8 mouse cellular contexts compared by ENCODE assay signal in the genomic region with DNA sequence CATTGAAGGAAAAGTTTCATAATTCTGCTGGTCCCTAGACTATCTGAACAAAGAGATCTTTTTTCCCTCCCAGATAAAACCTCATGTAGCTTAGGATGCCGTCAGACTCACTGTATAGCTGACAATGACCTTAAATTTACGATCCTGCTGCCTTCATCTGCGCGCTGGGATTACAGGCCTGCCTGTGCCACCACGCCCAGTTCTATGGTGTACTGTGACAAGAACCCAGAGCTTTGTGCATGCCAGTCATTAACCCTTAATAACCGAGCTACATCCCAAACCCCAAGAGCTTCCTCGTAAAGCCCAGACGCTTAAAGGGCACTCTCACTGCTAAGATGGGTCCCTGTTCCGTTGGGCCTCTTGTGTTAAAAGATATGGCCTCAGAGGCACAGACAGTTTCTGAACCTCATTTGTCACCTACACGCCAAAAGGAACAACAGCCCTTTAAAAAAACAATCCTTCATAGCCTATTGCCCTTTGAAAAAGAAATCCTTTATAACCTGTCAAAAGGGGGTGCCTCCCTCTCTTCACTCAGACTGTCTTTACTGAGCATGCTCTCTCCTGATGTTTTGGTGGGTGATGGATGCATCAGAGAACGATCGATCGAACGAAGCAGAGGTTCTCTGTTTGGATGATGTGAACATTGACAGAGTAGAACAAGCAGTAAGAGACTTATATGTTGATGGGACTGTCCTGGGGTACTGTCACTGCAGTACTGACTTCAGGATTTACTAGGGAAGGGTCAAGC. TPM values are rescaled to one million over a fixed set of nuclear protein-coding genes. Genes with fewer than 3 reads are reported as not detected.
DNase-seq lines count a peak whose midpoint lies in the region; ATAC-seq and TF ChIP-seq lines count a peak whose summit lies in the region.

No protein-coding gene starts in this region.

- intact Hi-C loops in heart, postnatal 10 days (cut with DNase I): loop anchor here (5.0 kb wide), 1 partner anchor 104 kb away; a partner anchor contains a TSS

- peak overlapping the region; percentile 96 for H3K9ac ChIP-seq in CH12.LX (ENCODE audit: insufficient read depth, low read depth)
- peak overlapping the region; percentile 71 for H3K9ac ChIP-seq in hindbrain, embryonic 14.5 days
- H3K9ac ChIP-seq in lung, embryonic 16.5 days (ENCODE audit: low read length): peak overlapping the region; percentile 96
- peak overlapping the region; percentile 72 for H3K9ac ChIP-seq in stomach, embryonic 14.5 days (replicated peaks; ENCODE audit: low read depth, low read length)

- peak overlapping the region; percentile 72 for H3K4me2 ChIP-seq in CH12.LX (ENCODE audit: insufficient read depth, low read depth, poor library complexity, severe bottlenecking)
- H3K4me2 ChIP-seq in hindbrain, embryonic 14.5 days (replicated peaks): peak overlapping the region; percentile 71
- peak overlapping the region; percentile 91 for H3K4me2 ChIP-seq in lung, embryonic 16.5 days (ENCODE audit: low read depth, low read length)
- peak overlapping the region; percentile 54 for H3K4me2 ChIP-seq in stomach, embryonic 14.5 days (replicated peaks; ENCODE audit: low read depth, low read length)

- no peak for TF ChIP-seq CTCF in CH12.LX (conservative IDR thresholded peaks at IDR 0.05 in 1 of 2, IDR thresholded peaks at IDR 0.05 in 1 of 2; ENCODE audit: low read depth in 2 of 2, low read length in 2 of 2)

- ATAC-seq in common myeloid progenitor, adult 5-6 weeks (replicated peaks; ENCODE audit: low read depth, poor library complexity, severe bottlenecking): peak; percentile 52
- peak; percentile 61 for ATAC-seq in hindbrain, embryonic 14.5 days (ENCODE audit: low FRiP score)
- ATAC-seq in lung, embryonic 16.5 days (ENCODE audit: low read depth): peak; percentile 59
- ATAC-seq in stomach, embryonic 14.5 days (ENCODE audit: insufficient number of reproducible peaks, insufficient read depth, low FRiP score, low read depth): peak; percentile 44; the same call in 1 of the 2 replicates

- dilution Hi-C loops in CH12.LX (cut with MboI; ENCODE audit: extremely low pct_ligation_motif_present, extremely low pct_unique_long_range_greater_than_20kb, low sequenced_read_pairs): no loop called here

- H3K36me3 ChIP-seq in heart, embryonic 10.5 days: peaks cover 36% of the 10 kb centered on the region
- peaks cover 33 to 40% of the 10 kb centered on the region in 2 experiments for H3K36me3 ChIP-seq in CH12.LX (replicated peaks in 1 of 2; ENCODE audit: control insufficient read depth in 1 of 2, insufficient read depth in 1 of 2, low read length in 1 of 2)
- peaks cover 27% of the 10 kb centered on the region for H3K36me3 ChIP-seq in hindbrain, embryonic 14.5 days (replicated peaks; ENCODE audit: control insufficient read depth, insufficient read depth)
- H3K36me3 ChIP-seq in lung, embryonic 16.5 days (ENCODE audit: control insufficient read depth, insufficient read depth, low read length): peaks cover 19% of the 10 kb centered on the region
- peaks cover 19% of the 10 kb centered on the region for H3K36me3 ChIP-seq in stomach, embryonic 14.5 days (ENCODE audit: control insufficient read depth, insufficient read depth, low read length)

- in situ Hi-C loops in CH12.LX (cut with MboI; ENCODE audit: low pct_ligation_motif_present, low pct_unique_long_range_greater_than_20kb, low sequenced_read_pairs): no loop called here

- TF ChIP-seq POLR2A in CH12.LX (IDR thresholded peaks at IDR 0.05; ENCODE audit: low read depth, low read length): no peak

- no peaks in the 10 kb centered on the region for H3K9me3 ChIP-seq in heart, embryonic 10.5 days
- no peaks in the 10 kb centered on the region for H3K9me3 ChIP-seq in CH12.LX (replicated peaks; ENCODE audit: low read length)
- no peaks in the 10 kb centered on the region for H3K9me3 ChIP-seq in hindbrain, embryonic 14.5 days (ENCODE audit: control insufficient read depth, low read length)
- no peaks in the 10 kb centered on the region for H3K9me3 ChIP-seq in lung, embryonic 16.5 days (ENCODE audit: control insufficient read depth, low read length)
- H3K9me3 ChIP-seq in stomach, embryonic 14.5 days (ENCODE audit: control insufficient read depth, low read depth, low read length): no peaks in the 10 kb centered on the region

- 28% methylated on average over 14 of the region's 14 CpGs for WGBS in heart, embryonic 10.5 days
- WGBS in hindbrain, embryonic 14.5 days: 13% methylated on average over 14 of the region's 14 CpGs
- WGBS in lung, embryonic 16.5 days: 13% methylated on average over 14 of the region's 14 CpGs
- 8% methylated on average over 14 of the region's 14 CpGs for WGBS in stomach, embryonic 14.5 days

- peak overlapping the region; percentile 99 for H3K27ac ChIP-seq in heart, embryonic 10.5 days
- H3K27ac ChIP-seq in CH12.LX (ENCODE audit: insufficient read depth, low read depth): peak overlapping the region; percentile 31; the same call in 1 of the 2 replicates
- peak overlapping the region; percentile 98 for H3K27ac ChIP-seq in hindbrain, embryonic 14.5 days
- peak overlapping the region; percentile 97 for H3K27ac ChIP-seq in lung, embryonic 16.5 days (ENCODE audit: low read length)
- peak overlapping the region; percentile 93 for H3K27ac ChIP-seq in stomach, embryonic 14.5 days (ENCODE audit: low read length)

- H3K4me1 ChIP-seq in heart, embryonic 10.5 days: peaks cover 28% of the 10 kb centered on the region
- H3K4me1 ChIP-seq in CH12.LX (ENCODE audit: control insufficient read depth in 1 of 2, insufficient read depth in 2 of 2): peaks cover 11 to 19% of the 10 kb centered on the region in 2 experiments
- peaks cover 22% of the 10 kb centered on the region for H3K4me1 ChIP-seq in hindbrain, embryonic 14.5 days (replicated peaks; ENCODE audit: control insufficient read depth, insufficient read depth, low read length)
- peaks cover 14% of the 10 kb centered on the region for H3K4me1 ChIP-seq in lung, embryonic 16.5 days (replicated peaks; ENCODE audit: control insufficient read depth, insufficient read depth, low read length)
- peaks cover 8% of the 10 kb centered on the region; the same call in 1 of the 2 replicates for H3K4me1 ChIP-seq in stomach, embryonic 14.5 days (ENCODE audit: control insufficient read depth, insufficient read depth, low read length)

- H3K27me3 ChIP-seq in heart, embryonic 10.5 days (ENCODE audit: insufficient read depth, poor library complexity, severe bottlenecking): no peaks in the 10 kb centered on the region
- H3K27me3 ChIP-seq in CH12.LX (replicated peaks): no peaks in the 10 kb centered on the region
- no peaks in the 10 kb centered on the region for H3K27me3 ChIP-seq in hindbrain, embryonic 14.5 days (ENCODE audit: control insufficient read depth, insufficient read depth, low read length)
- no peaks in the 10 kb centered on the region for H3K27me3 ChIP-seq in lung, embryonic 16.5 days (ENCODE audit: control insufficient read depth, insufficient read depth, low read depth, low read length)
- no peaks in the 10 kb centered on the region for H3K27me3 ChIP-seq in stomach, embryonic 14.5 days (ENCODE audit: control insufficient read depth, insufficient read depth, low read length)

- no peak for TF ChIP-seq RAD21 in CH12.LX (IDR thresholded peaks at IDR 0.05; ENCODE audit: low read depth, low read length)

- H3K4me3 ChIP-seq in heart, embryonic 10.5 days: peak overlapping the region; percentile 80
- H3K4me3 ChIP-seq in CH12.LX (replicated peaks in 1 of 3; ENCODE audit: low read depth in 2 of 3, low read length in 2 of 3, poor library complexity in 1 of 3): peak overlapping the region; percentile 76 to 86 (median 84)
- peak overlapping the region; percentile 57 for H3K4me3 ChIP-seq in hindbrain, embryonic 14.5 days (replicated peaks; ENCODE audit: low read length)
- peak overlapping the region; percentile 77 for H3K4me3 ChIP-seq in lung, embryonic 16.5 days (ENCODE audit: low read length)
- H3K4me3 ChIP-seq in stomach, embryonic 14.5 days (ENCODE audit: low read depth, low read length): peak overlapping the region; percentile 56

- TF ChIP-seq EP300 in CH12.LX (IDR thresholded peaks at IDR 0.05; ENCODE audit: low read length): no peak

- H3K79me2 ChIP-seq in CH12.LX (replicated peaks; ENCODE audit: control insufficient read depth, extremely low read depth, insufficient read depth, poor library complexity, severe bottlenecking): no peaks in the 10 kb centered on the region

- DNase-seq in heart, embryonic 10.5 days (ENCODE audit: low spot score): no peak
- no peak for DNase-seq in heart, postnatal 10 days
- DNase-seq in CH12.LX (ENCODE audit: extremely low read depth): no peak
- peak; percentile 56 for DNase-seq in hindbrain, embryonic 14.5 days (ENCODE audit: low spot score)
- no peak for DNase-seq in ovary, postnatal 14 days (ENCODE audit: low spot score)

RNA-seq across cellular contexts. Expression of a gene that starts 0.8 kb away (rescaled TPM):
- 2.9 and 3.5 TPM in 2 replicates for polyA plus RNA-seq in heart, embryonic 10.5 days (2016; fragmentation: Nextera tagmentation; extraction: Ambion mirVana)
- 10 to 100 TPM; 11.8 to 13.8 TPM for total RNA-seq in heart, postnatal 10 days (2021)
- total RNA-seq in CH12.LX (2012; rRNA removed): 1.9 and 2.2 TPM in 2 replicates
- total RNA-seq in CH12.LX (2014; rRNA removed): 0.42 and 0.87 TPM in 2 replicates
- 7.1 and 9.4 TPM in 2 replicates for polyA plus RNA-seq in CH12.LX (2012; ENCODE audit: insufficient read length, low read depth)
- total RNA-seq in common myeloid progenitor, adult 5-6 weeks (2017): 2.4 and 3.2 TPM in 2 replicates
- polyA plus RNA-seq in hindbrain, embryonic 14.5 days (2014; fragmentation: Nextera tagmentation; extraction: Ambion mirVana): 3.6 and 4.2 TPM in 2 replicates
- 3.4 and 3.7 TPM in 2 replicates for polyA plus RNA-seq in lung, embryonic 16.5 days (2015; fragmentation: Nextera tagmentation; extraction: Ambion mirVana)
- polyA plus RNA-seq in stomach, embryonic 14.5 days (2014; fragmentation: Nextera tagmentation; extraction: Ambion mirVana): 4.3 and 4.5 TPM in 2 replicates

RNA-seq across cellular contexts. Expression of a gene that starts 6.0 kb away (rescaled TPM):
- 4.3 and 5.5 TPM in 2 replicates for polyA plus RNA-seq in heart, embryonic 10.5 days (2016; fragmentation: Nextera tagmentation; extraction: Ambion mirVana)
- 1 to 10 TPM; 4.9 to 5.2 TPM for total RNA-seq in heart, postnatal 10 days (2021)
- 0.63 and 1.3 TPM in 2 replicates for total RNA-seq in CH12.LX (2012; rRNA removed)
- total RNA-seq in CH12.LX (2014; rRNA removed): 0.27 and 0.88 TPM in 2 replicates
- 0.97 and 1.7 TPM in 2 replicates for polyA plus RNA-seq in CH12.LX (2012; ENCODE audit: insufficient read length, low read depth)
- 0.32 TPM in 1 of 2 replicates, not detected in the other for total RNA-seq in common myeloid progenitor, adult 5-6 weeks (2017)
- polyA plus RNA-seq in hindbrain, embryonic 14.5 days (2014; fragmentation: Nextera tagmentation; extraction: Ambion mirVana): 23.3 and 23.6 TPM in 2 replicates
- polyA plus RNA-seq in lung, embryonic 16.5 days (2015; fragmentation: Nextera tagmentation; extraction: Ambion mirVana): 2.5 and 2.7 TPM in 2 replicates
- polyA plus RNA-seq in stomach, embryonic 14.5 days (2014; fragmentation: Nextera tagmentation; extraction: Ambion mirVana): 3.5 and 4.0 TPM in 2 replicates

RNA-seq across cellular contexts. Expression of a gene that starts 9.5 kb away (rescaled TPM):
- polyA plus RNA-seq in heart, embryonic 10.5 days (2016; fragmentation: Nextera tagmentation; extraction: Ambion mirVana): 0.18 and 0.36 TPM in 2 replicates
- not detected for total RNA-seq in heart, postnatal 10 days (2021)
- 0.17 TPM in 1 of 2 replicates, not detected in the other for total RNA-seq in CH12.LX (2012; rRNA removed)
- total RNA-seq in CH12.LX (2014; rRNA removed): not detected in 2 replicates
- polyA plus RNA-seq in CH12.LX (2012; ENCODE audit: insufficient read length, low read depth): 0.90 and 1.4 TPM in 2 replicates
- total RNA-seq in common myeloid progenitor, adult 5-6 weeks (2017): not detected in 2 replicates
- polyA plus RNA-seq in hindbrain, embryonic 14.5 days (2014; fragmentation: Nextera tagmentation; extraction: Ambion mirVana): 0.25 and 0.43 TPM in 2 replicates
- 0.21 TPM in 1 of 2 replicates, not detected in the other for polyA plus RNA-seq in lung, embryonic 16.5 days (2015; fragmentation: Nextera tagmentation; extraction: Ambion mirVana)
- not detected in 2 replicates for polyA plus RNA-seq in stomach, embryonic 14.5 days (2014; fragmentation: Nextera tagmentation; extraction: Ambion mirVana)

RNA-seq across cellular contexts. Expression of a gene that starts 9.7 kb away (rescaled TPM):
- 1.2 and 1.6 TPM in 2 replicates for polyA plus RNA-seq in heart, embryonic 10.5 days (2016; fragmentation: Nextera tagmentation; extraction: Ambion mirVana)
- total RNA-seq in heart, postnatal 10 days (2021): 10 to 100 TPM; 12.5 TPM
- 0.13 and 0.30 TPM in 2 replicates for total RNA-seq in CH12.LX (2012; rRNA removed)
- total RNA-seq in CH12.LX (2014; rRNA removed): 0.08 and 0.09 TPM in 2 replicates
- polyA plus RNA-seq in CH12.LX (2012; ENCODE audit: insufficient read length, low read depth): 1.5 and 1.6 TPM in 2 replicates
- not detected in 2 replicates for total RNA-seq in common myeloid progenitor, adult 5-6 weeks (2017)
- 0.74 and 0.82 TPM in 2 replicates for polyA plus RNA-seq in hindbrain, embryonic 14.5 days (2014; fragmentation: Nextera tagmentation; extraction: Ambion mirVana)
- polyA plus RNA-seq in lung, embryonic 16.5 days (2015; fragmentation: Nextera tagmentation; extraction: Ambion mirVana): 2.1 and 2.4 TPM in 2 replicates
- polyA plus RNA-seq in stomach, embryonic 14.5 days (2014; fragmentation: Nextera tagmentation; extraction: Ambion mirVana): 3.3 and 3.9 TPM in 2 replicates

RNA-seq across cellular contexts. Expression of a gene that starts 38.9 kb away (rescaled TPM):
- 1.3 TPM in 2 replicates for polyA plus RNA-seq in heart, embryonic 10.5 days (2016; fragmentation: Nextera tagmentation; extraction: Ambion mirVana)
- 10 to 100 TPM; 15.8 to 16.3 TPM for total RNA-seq in heart, postnatal 10 days (2021)
- total RNA-seq in CH12.LX (2012; rRNA removed) (15.3 and 15.4 TPM in 2 replicates), CH12.LX (2014; rRNA removed) (8.4 and 8.6 TPM in 2 replicates)
- polyA plus RNA-seq in CH12.LX (2012; ENCODE audit: insufficient read length, low read depth): 12.9 and 19.0 TPM in 2 replicates
- total RNA-seq in common myeloid progenitor, adult 5-6 weeks (2017): 3.8 and 6.5 TPM in 2 replicates
- 0.47 and 0.82 TPM in 2 replicates for polyA plus RNA-seq in hindbrain, embryonic 14.5 days (2014; fragmentation: Nextera tagmentation; extraction: Ambion mirVana)
- 0.87 and 1.3 TPM in 2 replicates for polyA plus RNA-seq in lung, embryonic 16.5 days (2015; fragmentation: Nextera tagmentation; extraction: Ambion mirVana)
- polyA plus RNA-seq in stomach, embryonic 14.5 days (2014; fragmentation: Nextera tagmentation; extraction: Ambion mirVana): 0.94 and 0.98 TPM in 2 replicates

Comparison
In these comparisons a context has a peak if more than half of its experiments do, and no peak if none do; other contexts are left out.
1. H3K27ac ChIP-seq: peak in every context shown above with its lines; median percentile 99 in heart, embryonic 10.5 days; 98 in hindbrain, embryonic 14.5 days; 97 in lung, embryonic 16.5 days; 93 in stomach, embryonic 14.5 days; 31 in CH12.LX.